Mouse (Mus musculus) heart, postnatal 14 days (tissue): ENCODE data around the gene Gm10181. TPM values are rescaled to one million over a fixed set of nuclear protein-coding genes. Genes with fewer than 3 reads are reported as not detected.

Experiments used
- total RNA-seq, 2 experiments: library from RNA; stranded (reverse); gene quantifications; 2 replicates each; pipeline ENCODE4 v1.2.3; 2021

The Gm10181 gene
- total RNA-seq, 2 experiments from 2014 or later, result not detected

Other genes with a start within 250 kb of the Gm10181 start
- gene Herpud2, start 62.4 kb downstream of the Gm10181 start, total RNA-seq, result 10 to 100 TPM; 35.7 to 39.8 TPM
- 100 to 1,000 TPM; 119 to 127 TPM for gene Sept7, start 163.0 kb downstream of the Gm10181 start, total RNA-seq